Mouse (Mus musculus): ENCODE measurements around the gene Trim10. TPM values are rescaled to one million over a fixed set of nuclear protein-coding genes. Genes with fewer than 3 reads are reported as not detected.
"Not testable (repeated sequence)": the region's sequence is repeated elsewhere in the genome, so short reads cannot be mapped to it uniquely, and the experiment has no call there.

The Trim10 gene
- polyA plus RNA-seq (2012; rRNA removed) = 0.06 and 0.13 TPM in 2 replicates

DNA sequence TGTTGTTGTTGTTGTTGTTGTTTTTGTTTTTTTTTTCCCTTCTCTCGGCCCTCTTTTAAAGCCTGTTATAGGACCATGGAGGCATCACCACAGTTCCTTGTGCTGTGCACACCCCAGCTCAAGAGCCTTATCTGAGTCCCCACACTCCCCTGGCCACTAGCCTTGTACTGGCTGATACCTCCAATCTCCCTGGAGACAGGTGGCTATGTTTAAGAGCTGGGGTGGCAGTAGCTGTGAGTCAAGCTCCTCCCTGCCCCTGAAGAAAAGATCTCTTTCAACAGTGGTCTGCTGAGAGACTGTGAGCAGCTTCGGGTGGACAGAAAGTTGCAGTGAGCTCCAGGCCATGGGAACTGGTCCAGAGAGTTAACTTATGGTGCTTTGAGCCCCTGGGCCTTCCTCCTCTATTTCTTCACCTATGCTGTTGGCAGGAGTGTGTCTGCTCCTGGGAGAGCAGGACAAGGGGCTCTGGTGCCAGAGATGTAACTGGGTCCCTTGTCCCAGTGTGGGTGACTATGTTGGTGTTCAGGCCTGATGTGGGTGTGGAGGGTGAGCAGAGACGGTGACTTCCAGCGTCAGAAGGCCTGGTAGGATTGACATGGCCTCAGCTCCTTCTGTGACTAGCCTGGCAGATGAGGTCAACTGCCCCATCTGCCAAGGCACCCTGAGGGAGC, at the start of gene Trim10:
Gene Trim10 (plus strand): TSS at position 291 of the 671 bp plus-strand sequence.
- no peak for DNase-seq
- Histone ChIP-seq H3K4me3 (replicated peaks; ENCODE audit: insufficient read depth, low read depth, low read length) (no peak within 1 kb of the TSS), H3K4me1 (ENCODE audit: control insufficient read depth, insufficient read depth, low read length) (0 out of 2 replicates have a peak, but pooled peaks cover 4% of the 10 kb centered on the region), H3K27ac (ENCODE audit: insufficient read depth, low read length) (no peak within 1 kb of the TSS), H3K27me3 (ENCODE audit: control insufficient read depth, insufficient read depth, low read length) (no peaks in the 10 kb centered on the region)
- TF ChIP-seq POLR2A (IDR thresholded peaks at IDR 0.05; ENCODE audit: borderline replicate concordance, insufficient read depth, low read length) (no peak), CTCF (IDR thresholded peaks at IDR 0.05; ENCODE audit: borderline replicate concordance, insufficient read depth, low read depth, low read length) (no peak)
- 50% methylated on average over 4 of the region's 4 CpGs for WGBS

DNA sequence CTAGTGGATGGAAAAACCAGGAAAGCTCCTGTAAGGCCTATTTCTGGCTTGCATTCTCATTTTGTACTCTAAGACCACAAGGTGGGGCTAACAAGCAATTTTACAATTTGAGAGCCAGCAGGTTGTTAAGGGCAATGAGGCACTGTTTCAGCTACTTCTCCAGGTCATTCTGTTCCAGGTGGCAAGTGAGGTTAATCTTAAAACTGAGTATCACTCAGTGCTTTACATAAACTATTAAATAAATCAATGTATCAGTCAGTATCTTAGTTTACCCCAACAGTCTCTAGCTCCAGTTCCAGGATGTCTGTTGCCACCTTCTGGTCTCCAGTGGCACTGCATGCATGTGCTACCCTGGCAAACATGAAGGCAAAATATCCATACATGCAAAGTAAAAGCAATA, 45.4 kb upstream of the Trim10 start:
- no peak for TF ChIP-seq POLR2A (IDR thresholded peaks at IDR 0.05; ENCODE audit: borderline replicate concordance, insufficient read depth, low read length)
- TF ChIP-seq CTCF (IDR thresholded peaks at IDR 0.05; ENCODE audit: borderline replicate concordance, insufficient read depth, low read depth, low read length) = peak; percentile 58
- no peaks in the 10 kb centered on the region for H3K27me3 ChIP-seq (ENCODE audit: control insufficient read depth, insufficient read depth, low read length)
- no peaks in the 10 kb centered on the region for H3K4me1 ChIP-seq (ENCODE audit: control insufficient read depth, insufficient read depth, low read length)
- no peak overlapping the region for H3K27ac ChIP-seq (ENCODE audit: insufficient read depth, low read length)
- H3K4me3 ChIP-seq (replicated peaks; ENCODE audit: insufficient read depth, low read depth, low read length) = no peak overlapping the region
- DNase-seq = peak in 1 of 2 experiments; percentile 33

DNA sequence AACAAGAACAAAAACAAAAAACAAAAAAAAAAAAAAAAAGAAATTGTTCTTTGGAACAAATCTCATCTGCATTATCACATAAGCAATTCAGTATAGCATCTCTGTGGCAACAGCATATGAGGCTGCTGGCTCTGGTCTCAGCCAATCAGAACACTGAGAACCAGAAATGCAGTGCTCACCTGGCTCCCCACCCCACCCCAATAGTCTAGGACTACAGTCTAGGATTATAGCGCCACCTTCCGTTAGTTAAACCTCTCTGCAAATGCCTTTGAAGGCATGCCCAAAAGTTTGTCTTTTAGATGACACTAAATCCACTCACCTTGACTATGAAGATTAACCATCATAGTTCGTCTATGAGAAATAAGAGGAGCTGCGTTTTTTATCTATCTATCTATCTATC, 43.8 kb upstream of the Trim10 start:
- peak in 1 of 2 experiments; percentile 56 for DNase-seq
- Histone ChIP-seq H3K27ac (ENCODE audit: insufficient read depth, low read length) (no peak overlapping the region), H3K4me1 (ENCODE audit: control insufficient read depth, insufficient read depth, low read length) (no peaks in the 10 kb centered on the region), H3K4me3 (replicated peaks; ENCODE audit: insufficient read depth, low read depth, low read length) (no peak overlapping the region), H3K27me3 (ENCODE audit: control insufficient read depth, insufficient read depth, low read length) (no peaks in the 10 kb centered on the region)
- peak; percentile 13; the same call in 1 of the 2 replicates for TF ChIP-seq CTCF (IDR thresholded peaks at IDR 0.05; ENCODE audit: borderline replicate concordance, insufficient read depth, low read depth, low read length)
- no peak for TF ChIP-seq POLR2A (IDR thresholded peaks at IDR 0.05; ENCODE audit: borderline replicate concordance, insufficient read depth, low read length)
- WGBS = 23% methylated on average over 4 of the region's 4 CpGs

DNA sequence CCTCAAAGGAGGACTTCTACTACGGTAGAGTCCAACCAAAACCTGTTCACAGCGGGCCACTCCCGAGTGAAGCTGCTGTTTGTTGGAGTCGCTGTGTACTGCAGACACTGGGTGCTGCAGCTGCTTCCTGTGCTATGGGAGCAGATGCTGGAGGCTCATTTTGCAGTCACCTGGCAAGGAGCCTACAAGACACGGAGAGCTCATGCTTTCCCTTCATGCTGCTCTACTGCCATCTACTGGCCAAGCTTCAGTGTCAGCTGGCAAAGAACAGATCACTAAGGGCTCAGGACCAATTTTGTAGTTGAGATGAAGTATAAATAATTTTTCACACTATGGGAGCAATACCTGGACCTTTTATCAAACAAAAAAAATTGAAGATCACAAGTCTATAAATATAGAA, 43.4 kb upstream of the Trim10 start:
- H3K4me1 ChIP-seq (ENCODE audit: control insufficient read depth, insufficient read depth, low read length); H3K4me3 ChIP-seq (replicated peaks; ENCODE audit: insufficient read depth, low read depth, low read length); H3K27me3 ChIP-seq (ENCODE audit: control insufficient read depth, insufficient read depth, low read length); H3K27ac ChIP-seq (ENCODE audit: insufficient read depth, low read length): not testable (repeated sequence)
- TF ChIP-seq CTCF (IDR thresholded peaks at IDR 0.05; ENCODE audit: borderline replicate concordance, insufficient read depth, low read depth, low read length) = peak; percentile 55
- peak; percentile 81 to 85 for DNase-seq
- 3% methylated on average over 5 of the region's 5 CpGs for WGBS

DNA sequence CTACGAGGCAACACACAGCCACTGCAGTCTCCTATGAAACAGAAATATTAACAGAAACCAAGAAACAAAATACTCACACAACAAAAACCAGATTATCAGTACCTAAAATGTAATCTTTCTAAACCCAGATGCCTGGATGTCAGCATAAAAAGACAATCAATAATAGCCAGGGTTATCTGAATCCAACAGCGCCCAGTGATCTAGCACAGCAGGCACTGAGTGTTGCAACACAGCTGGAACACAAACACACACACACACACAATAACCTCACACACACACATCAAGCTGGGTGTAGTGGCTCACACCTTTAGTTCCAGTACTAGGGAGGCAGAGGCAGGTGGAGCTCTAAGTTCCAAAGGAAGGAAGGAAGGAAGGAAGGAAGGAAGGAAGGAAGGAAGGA, 40.9 kb upstream of the Trim10 start:
- whole genome bisulfite sequencing = 82% methylated on average over 2 of the region's 2 CpGs
- Histone ChIP-seq H3K4me3 (replicated peaks; ENCODE audit: insufficient read depth, low read depth, low read length) (no peak overlapping the region), H3K27me3 (ENCODE audit: control insufficient read depth, insufficient read depth, low read length) (no peaks in the 10 kb centered on the region), H3K27ac (ENCODE audit: insufficient read depth, low read length) (no peak overlapping the region), H3K4me1 (ENCODE audit: control insufficient read depth, insufficient read depth, low read length) (no peaks in the 10 kb centered on the region)
- no peak for DNase-seq
- no peak for TF ChIP-seq CTCF (IDR thresholded peaks at IDR 0.05; ENCODE audit: borderline replicate concordance, insufficient read depth, low read depth, low read length)
- no peak for TF ChIP-seq POLR2A (IDR thresholded peaks at IDR 0.05; ENCODE audit: borderline replicate concordance, insufficient read depth, low read length)

DNA sequence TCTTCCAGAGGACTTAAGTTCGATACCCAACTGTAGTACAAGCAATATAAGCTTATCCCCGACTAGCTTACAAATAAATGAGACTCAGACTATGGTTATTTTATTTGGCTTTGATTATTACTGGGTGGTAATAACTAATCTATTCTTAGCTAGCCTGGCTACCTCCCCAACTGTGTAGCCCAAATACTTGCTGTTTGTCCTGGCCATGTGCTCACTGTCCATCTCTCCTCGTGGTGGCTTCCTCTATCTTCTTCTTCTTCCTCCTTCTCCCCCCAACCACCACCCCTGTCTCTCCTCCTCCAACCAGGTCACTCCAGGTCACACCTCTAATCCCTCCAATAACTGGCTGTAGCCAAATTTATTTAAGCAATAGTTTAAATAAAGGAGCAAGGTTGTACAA, 38.9 kb upstream of the Trim10 start:
- TF ChIP-seq CTCF (IDR thresholded peaks at IDR 0.05; ENCODE audit: borderline replicate concordance, insufficient read depth, low read depth, low read length) = no peak
- no peak for TF ChIP-seq POLR2A (IDR thresholded peaks at IDR 0.05; ENCODE audit: borderline replicate concordance, insufficient read depth, low read length)

DNA sequence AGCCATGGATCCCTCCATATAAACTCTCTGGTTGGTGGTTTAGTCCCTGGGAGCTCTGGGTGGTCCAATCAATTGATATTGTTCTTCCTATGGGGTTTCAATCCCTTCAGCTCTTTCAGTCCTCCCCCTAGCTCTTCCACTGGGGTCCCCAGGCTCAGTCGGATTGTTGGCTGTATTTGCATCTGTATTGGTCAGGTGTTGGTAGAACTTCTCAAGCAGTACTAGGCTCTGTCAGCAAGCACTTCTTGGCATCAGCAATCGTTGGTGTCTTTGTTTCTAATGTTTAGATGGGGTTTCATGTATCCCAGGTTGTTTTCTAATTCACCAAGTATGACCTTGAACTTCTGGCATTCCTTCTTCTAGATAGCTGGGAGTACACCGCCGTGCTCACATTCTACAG, 36.7 kb upstream of the Trim10 start:
- 57% methylated on average over 4 of the region's 4 CpGs for WGBS
- H3K27me3 ChIP-seq (ENCODE audit: control insufficient read depth, insufficient read depth, low read length) = no peaks in the 10 kb centered on the region
- no peak overlapping the region for H3K27ac ChIP-seq (ENCODE audit: insufficient read depth, low read length)
- TF ChIP-seq CTCF (IDR thresholded peaks at IDR 0.05; ENCODE audit: borderline replicate concordance, insufficient read depth, low read depth, low read length) (no peak), POLR2A (IDR thresholded peaks at IDR 0.05; ENCODE audit: borderline replicate concordance, insufficient read depth, low read length) (no peak)
- DNase-seq = no peak
- peaks cover under 1% of the 10 kb centered on the region; the same call in 1 of the 2 replicates for H3K4me1 ChIP-seq (ENCODE audit: control insufficient read depth, insufficient read depth, low read length)
- no peak overlapping the region for H3K4me3 ChIP-seq (replicated peaks; ENCODE audit: insufficient read depth, low read depth, low read length)

More for the DNA sequence above, 38.9 kb upstream of the Trim10 start:
- Histone ChIP-seq H3K4me1 (ENCODE audit: control insufficient read depth, insufficient read depth, low read length) (no peaks in the 10 kb centered on the region), H3K4me3 (replicated peaks; ENCODE audit: insufficient read depth, low read depth, low read length) (no peak overlapping the region), H3K27ac (ENCODE audit: insufficient read depth, low read length) (no peak overlapping the region), H3K27me3 (ENCODE audit: control insufficient read depth, insufficient read depth, low read length) (no peaks in the 10 kb centered on the region)
- WGBS = 77% methylated on average over 3 of the region's 3 CpGs
- no peak for DNase-seq

All from cerebellum, adult 2 months (tissue).